Mouse (Mus musculus) stomach, embryonic 14.5 days (tissue): ENCODE data around the gene Rab36. TPM values are rescaled to one million over a fixed set of nuclear protein-coding genes. Genes with fewer than 3 reads are reported as not detected.

Experiments used
- ATAC-seq: fragments of 200-750 bp; cut with Nextera tagmentation; 2 replicates; pipeline ENCODE4 v1.8.0; 2017; ENCODE audit warnings: low read depth, moderate TSS enrichment; ENCODE audit not compliant: insufficient number of reproducible peaks, insufficient read depth, low FRiP score
- H3K27ac ChIP-seq: fragments of 300-500 bp; sonication (generic); 2 replicates; pipeline ENCODE4 v1.5.1; 2014; ENCODE audit warnings: mild to moderate bottlenecking, low read length, moderate library complexity, mixed read lengths
- H3K27me3 ChIP-seq: fragments of 300-500 bp; sonication (generic); 2 replicates; pipeline ENCODE4 v1.6.1; 2014; ENCODE audit warnings: low read length, control low read depth, mixed read lengths; ENCODE audit not compliant: control insufficient read depth, insufficient read depth
- H3K36me3 ChIP-seq: fragments of 300-500 bp; sonication (generic); 2 replicates; pipeline ENCODE4 v1.6.1; 2014; ENCODE audit warnings: mild to moderate bottlenecking, control low read depth, low read length, moderate library complexity, mixed read lengths; ENCODE audit not compliant: control insufficient read depth, insufficient read depth
- H3K4me1 ChIP-seq: fragments of 300-500 bp; sonication (generic); 2 replicates; pipeline ENCODE4 v1.6.1; 2014; ENCODE audit warnings: low read length, control low read depth, mixed read lengths; ENCODE audit not compliant: control insufficient read depth, insufficient read depth
- H3K4me2 ChIP-seq: fragments of 300-500 bp; sonication (generic); replicated peaks from 2 replicates; pipeline ENCODE4 v1.6.1; 2014; ENCODE audit warnings: low read depth, low read length, control low read depth
- H3K4me3 ChIP-seq: fragments of 300-500 bp; sonication (generic); 2 replicates; pipeline ENCODE4 v1.5.1; 2014; ENCODE audit warnings: low read depth, low read length, control low read depth
- H3K9ac ChIP-seq: fragments of 300-500 bp; sonication (generic); replicated peaks from 2 replicates; pipeline ENCODE4 v1.6.1; 2014; ENCODE audit warnings: low read depth, mild to moderate bottlenecking, control low read depth, low read length, moderate library complexity, mixed read lengths
- H3K9me3 ChIP-seq: fragments of 300-500 bp; sonication (generic); 2 replicates; pipeline ENCODE4 v1.6.1; 2016; ENCODE audit warnings: low read depth, low read length, control low read depth; ENCODE audit not compliant: control insufficient read depth
- WGBS: fragments of 180-500 bp; shearing (Covaris S2); extraction: QIAGEN DNeasy Blood & Tissue Kit; methylation state at CpG from one replicate; pipeline ENCODE4 v1.1.7; 2014; 5-methylcytosine and 5-hydroxymethylcytosine counted together
- polyA plus RNA-seq: library from polyadenylated mRNA; unstranded; fragments of >200 nt; fragmentation: Nextera tagmentation; extraction: Ambion mirVana; gene quantifications from 2 replicates; pipeline ENCODE4 v1.2.1, GENCODE M21; 2014

Rab36 gene
- polyA plus RNA-seq, 1 experiment from 2014 or later, result 12.6 TPM

DNA sequence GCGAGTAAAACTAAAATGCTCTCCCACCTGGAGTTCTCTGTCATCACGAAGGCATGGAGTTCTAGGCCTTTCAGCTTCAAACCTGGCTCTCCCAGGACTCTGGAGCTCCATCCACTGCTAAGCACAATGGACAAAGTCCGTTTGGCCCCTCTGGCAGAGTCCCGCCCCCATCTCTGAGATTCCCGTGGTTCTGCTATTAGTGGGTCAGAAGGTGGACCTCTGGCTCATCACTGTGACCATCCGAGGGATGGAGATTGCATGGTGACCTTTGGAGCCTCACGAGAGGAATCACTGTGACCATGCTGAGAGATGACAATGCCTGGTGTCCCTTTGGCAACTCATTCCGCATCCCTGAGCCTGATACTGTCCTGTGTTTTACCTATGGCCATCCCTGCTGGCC, 16.0 kb downstream of the Rab36 start:
- ATAC-seq, result no peak
- no peaks in the 10 kb centered on the region for H3K9me3 ChIP-seq
- no peak overlapping the region for H3K9ac ChIP-seq
- no peak overlapping the region for H3K27ac ChIP-seq
- H3K27me3 ChIP-seq, result no peaks in the 10 kb centered on the region
- peaks cover 7% of the 10 kb centered on the region; the same call in 1 of the 2 replicates for H3K4me1 ChIP-seq
- 79% methylated on average over 8 of the region's 8 CpGs for WGBS
- no peak overlapping the region for H3K4me3 ChIP-seq
- H3K4me2 ChIP-seq, result no peak overlapping the region
- H3K36me3 ChIP-seq, result no peaks in the 10 kb centered on the region

DNA sequence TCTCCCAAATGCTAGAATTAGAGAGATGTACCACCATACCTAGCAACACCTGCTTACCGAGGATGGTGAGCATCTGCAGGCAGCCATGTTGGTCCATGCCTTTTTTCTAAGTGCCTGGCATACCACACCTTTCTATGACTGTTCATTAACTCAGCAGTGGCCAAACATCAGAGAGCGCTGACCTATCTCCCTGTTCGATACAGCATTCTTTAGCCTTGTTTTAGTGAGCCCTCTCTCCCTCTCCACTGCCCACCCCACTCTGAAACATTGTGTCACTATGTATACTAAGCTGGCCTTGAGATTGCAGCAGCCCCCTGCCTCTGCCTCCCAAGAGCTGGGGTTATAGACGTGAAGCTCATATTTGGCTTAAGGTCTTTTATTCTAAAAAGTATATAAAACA, 16.8 kb downstream of the Rab36 start:
- no peak for ATAC-seq
- WGBS, result 50% methylated on average over 4 of the region's 4 CpGs

DNA sequence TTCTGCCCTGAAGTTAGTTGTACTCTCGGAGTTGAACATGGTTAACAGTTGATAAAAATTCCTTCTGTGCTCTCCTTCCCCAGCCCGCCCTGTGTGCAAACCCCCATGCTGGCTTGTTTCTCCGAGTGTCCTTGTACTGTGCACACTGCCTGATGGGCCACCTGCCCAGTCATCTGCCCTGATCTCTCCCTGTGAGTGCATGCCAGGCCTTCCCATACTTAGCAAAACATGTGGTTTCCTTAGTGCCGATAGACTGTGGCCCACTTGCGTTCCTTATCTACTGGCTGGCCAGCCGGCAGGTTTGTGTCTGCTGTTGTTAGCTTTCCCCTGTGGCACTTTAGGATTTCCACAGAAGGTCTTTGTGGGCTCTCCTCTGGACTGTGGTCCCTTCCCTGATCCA, 17.3 kb downstream of the Rab36 start:
- WGBS, result 55% methylated on average over 6 of the region's 6 CpGs
- H3K9ac ChIP-seq, result no peak overlapping the region
- no peak overlapping the region for H3K4me2 ChIP-seq
- H3K27ac ChIP-seq, result no peak overlapping the region
- no peaks in the 10 kb centered on the region for H3K9me3 ChIP-seq
- no peaks in the 10 kb centered on the region for H3K36me3 ChIP-seq
- no peak overlapping the region for H3K4me3 ChIP-seq
- H3K27me3 ChIP-seq, result no peaks in the 10 kb centered on the region
- ATAC-seq, result no peak
- H3K4me1 ChIP-seq, result peaks cover 7% of the 10 kb centered on the region; the same call in 1 of the 2 replicates

More for the DNA sequence above, 16.8 kb downstream of the Rab36 start:
- H3K4me2 ChIP-seq, result no peak overlapping the region
- no peaks in the 10 kb centered on the region for H3K36me3 ChIP-seq
- H3K27me3 ChIP-seq, result no peaks in the 10 kb centered on the region
- no peak overlapping the region for H3K4me3 ChIP-seq
- no peaks in the 10 kb centered on the region for H3K9me3 ChIP-seq
- H3K4me1 ChIP-seq, result peaks cover 7% of the 10 kb centered on the region; the same call in 1 of the 2 replicates
- H3K27ac ChIP-seq, result no peak overlapping the region
- no peak overlapping the region for H3K9ac ChIP-seq

DNA sequence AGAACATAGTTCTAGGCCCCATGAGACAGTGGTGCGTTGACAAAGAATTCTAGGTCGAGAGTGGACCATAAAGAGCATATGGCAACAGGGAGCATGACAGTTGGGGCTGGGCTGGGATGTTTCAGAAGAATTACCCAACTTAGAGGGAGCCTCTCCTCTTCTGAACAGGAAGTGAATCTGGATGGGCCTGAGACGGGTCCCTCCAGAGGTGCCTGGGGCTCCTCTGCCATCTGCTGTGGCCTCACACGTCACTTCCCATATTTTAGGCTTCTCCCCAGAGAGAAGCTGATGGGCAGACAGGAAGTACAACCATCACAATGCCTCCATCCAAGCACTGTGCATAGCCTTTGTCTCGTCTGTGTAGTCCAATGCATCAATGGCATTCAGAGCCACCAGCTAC, 18.8 kb downstream of the Rab36 start:
- Histone ChIP-seq H3K27ac (no peak overlapping the region), H3K27me3 (no peaks in the 10 kb centered on the region), H3K4me3 (no peak overlapping the region), H3K9ac (no peak overlapping the region), H3K9me3 (no peaks in the 10 kb centered on the region), H3K36me3 (no peaks in the 10 kb centered on the region), H3K4me1 (peaks cover 9% of the 10 kb centered on the region; the same call in 1 of the 2 replicates), H3K4me2 (no peak overlapping the region)
- ATAC-seq, result no peak
- 71% methylated on average over 5 of the region's 5 CpGs for WGBS

DNA sequence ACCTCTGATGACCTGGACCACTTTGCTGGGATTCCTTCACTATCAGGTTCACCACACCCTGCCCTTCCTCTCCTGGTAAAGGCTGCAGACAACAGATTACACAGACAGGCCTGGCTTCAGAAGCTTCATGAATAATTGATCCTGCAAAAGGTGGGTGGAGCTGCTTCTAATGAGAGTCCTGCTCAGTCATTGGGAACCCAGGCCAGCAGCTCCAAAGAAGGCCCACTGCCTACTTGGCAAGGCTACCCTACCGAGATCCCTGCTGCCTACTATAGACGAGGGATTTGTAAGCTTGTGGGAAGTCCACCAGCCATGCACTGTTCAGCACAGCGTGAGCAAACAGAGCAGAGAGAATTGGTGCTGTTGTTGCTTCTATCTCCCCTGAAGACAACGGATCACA, 19.4 kb downstream of the Rab36 start:
- Histone ChIP-seq H3K9me3 (no peaks in the 10 kb centered on the region), H3K4me1 (peaks cover 9% of the 10 kb centered on the region; the same call in 1 of the 2 replicates), H3K9ac (no peak overlapping the region), H3K4me3 (no peak overlapping the region), H3K36me3 (no peaks in the 10 kb centered on the region), H3K27ac (no peak overlapping the region), H3K4me2 (no peak overlapping the region), H3K27me3 (no peaks in the 10 kb centered on the region)
- ATAC-seq, result no peak
- WGBS, result 31% methylated on average over 4 of the region's 4 CpGs

DNA sequence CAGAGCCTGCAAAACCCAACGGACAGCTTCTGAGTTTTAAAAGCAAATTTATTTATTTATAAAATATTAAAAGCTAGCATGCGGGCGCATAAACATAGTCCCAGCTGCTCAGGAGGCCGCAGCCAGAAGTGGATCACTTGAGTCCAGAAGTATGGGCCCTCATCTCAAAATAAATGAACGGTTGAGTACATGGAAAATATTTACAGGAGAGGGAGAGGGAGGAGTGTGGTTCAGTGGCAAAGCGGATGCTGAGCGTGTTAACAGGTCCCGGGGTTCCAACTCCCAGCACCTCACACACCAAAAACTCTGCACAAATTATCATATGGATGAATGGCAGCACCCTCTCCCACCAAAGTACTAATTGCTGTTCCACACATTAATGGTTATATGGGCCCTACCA, 21.5 kb downstream of the Rab36 start:
- WGBS, result 61% methylated on average over 8 of the region's 8 CpGs
- Histone ChIP-seq H3K36me3 (no peaks in the 10 kb centered on the region), H3K9me3 (no peaks in the 10 kb centered on the region), H3K27me3 (no peaks in the 10 kb centered on the region), H3K27ac (no peak overlapping the region), H3K9ac (no peak overlapping the region), H3K4me3 (no peak overlapping the region), H3K4me1 (peaks cover 22% of the 10 kb centered on the region), H3K4me2 (no peak overlapping the region)
- ATAC-seq, result no peak

DNA sequence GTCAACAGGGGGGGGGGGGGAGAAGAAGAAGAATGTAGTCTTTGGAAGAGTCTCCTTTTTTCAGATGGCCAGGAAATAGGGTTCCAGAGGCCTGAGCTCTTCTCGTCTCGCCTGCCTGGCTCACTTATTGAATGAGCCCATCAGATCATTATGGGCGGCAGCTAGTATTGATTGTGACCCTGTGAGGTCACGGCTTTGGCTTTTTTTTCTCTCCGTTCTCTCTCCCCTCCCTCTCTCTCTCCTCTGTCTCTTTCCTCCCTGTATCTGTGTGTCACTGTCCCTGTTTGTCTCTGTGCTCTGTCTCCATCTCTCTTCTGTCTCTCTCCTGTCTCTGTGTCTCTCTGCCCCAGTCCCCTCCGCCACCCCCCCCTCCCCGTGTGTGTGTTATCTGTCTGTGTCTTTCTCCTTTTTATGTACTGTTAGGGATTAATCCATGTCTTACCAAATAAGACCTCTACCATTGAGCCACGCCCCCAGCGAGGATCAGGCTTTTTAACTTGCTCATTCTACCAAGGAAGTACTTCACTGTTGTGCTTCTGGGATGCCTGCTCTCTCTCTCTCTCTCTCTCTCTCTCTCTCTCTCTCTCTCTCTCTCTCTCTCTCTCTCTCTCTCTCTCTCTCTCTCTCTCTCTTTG, 22.0 kb downstream of the Rab36 start:
- ATAC-seq, result no peak
- Histone ChIP-seq H3K27ac (no peak overlapping the region), H3K36me3 (no peaks in the 10 kb centered on the region), H3K4me3 (0 out of 2 replicates have a peak overlapping the region, but pooled peaks have one; percentile 6), H3K27me3 (no peaks in the 10 kb centered on the region), H3K9ac (no peak overlapping the region), H3K4me1 (peaks cover 27% of the 10 kb centered on the region), H3K4me2 (peak overlapping the region; percentile 93), H3K9me3 (no peaks in the 10 kb centered on the region)
- 34% methylated on average over 9 of the region's 9 CpGs for WGBS

DNA sequence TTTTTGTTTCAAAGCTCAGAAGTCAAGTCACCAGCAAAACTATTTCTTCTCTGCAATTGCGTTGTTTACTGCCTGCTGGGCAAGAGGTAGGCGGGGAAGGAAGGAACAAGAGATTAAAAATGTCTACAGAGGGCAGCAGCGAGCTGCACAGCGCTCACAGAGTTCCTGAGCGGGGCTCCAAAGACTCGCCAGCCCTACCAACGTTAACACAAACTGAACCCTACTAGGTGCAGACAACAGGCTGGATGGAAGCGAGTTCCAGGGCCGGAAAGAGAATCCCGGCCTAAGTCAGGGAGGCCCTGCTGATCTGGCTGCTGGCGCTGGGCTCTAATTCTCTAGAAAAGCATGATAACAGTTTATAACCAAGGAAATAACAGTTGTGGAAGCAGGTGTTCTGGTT, 22.5 kb downstream of the Rab36 start:
- 0 out of 2 replicates have a peak overlapping the region, but pooled peaks have one; percentile 6 for H3K4me3 ChIP-seq
- under 1% methylated on average over 11 of the region's 11 CpGs for WGBS
- H3K27me3 ChIP-seq, result no peaks in the 10 kb centered on the region

More for the DNA sequence above, 22.5 kb downstream of the Rab36 start:
- H3K36me3 ChIP-seq, result no peaks in the 10 kb centered on the region
- H3K4me1 ChIP-seq, result peaks cover 25% of the 10 kb centered on the region
- H3K9ac ChIP-seq, result no peak overlapping the region
- no peaks in the 10 kb centered on the region for H3K9me3 ChIP-seq
- H3K4me2 ChIP-seq, result peak overlapping the region; percentile 93
- no peak for ATAC-seq
- H3K27ac ChIP-seq, result no peak overlapping the region
